Mouse (Mus musculus) cerebellum, adult 11 months (tissue): ENCODE measurements around the gene Ntf3.

Experiments
- DNase-seq: peaks from one replicate; pipeline ENCODE4 v3.0.0; 2022

Ntf3 gene

DNA sequence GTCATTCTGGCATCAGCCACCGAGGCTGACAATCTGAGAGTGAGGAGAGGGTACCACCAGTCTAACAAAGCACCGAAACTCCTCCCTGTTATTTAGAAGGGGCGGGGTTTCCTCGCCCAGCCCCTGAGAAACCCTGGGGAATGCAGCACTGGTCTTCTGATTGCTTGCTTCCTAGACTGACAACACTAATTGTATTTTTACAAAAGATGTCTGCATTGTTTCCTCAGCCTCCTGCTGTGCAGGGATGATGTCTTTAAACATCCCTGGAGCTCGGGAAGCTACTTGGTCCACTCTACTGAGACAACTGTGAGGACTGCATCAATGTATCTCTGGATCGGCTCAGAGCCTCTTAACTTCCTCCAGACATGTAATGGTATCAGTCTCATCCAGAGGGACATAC lies 64.1 kb downstream of the Ntf3 start:
- DNase-seq = no peak

DNA sequence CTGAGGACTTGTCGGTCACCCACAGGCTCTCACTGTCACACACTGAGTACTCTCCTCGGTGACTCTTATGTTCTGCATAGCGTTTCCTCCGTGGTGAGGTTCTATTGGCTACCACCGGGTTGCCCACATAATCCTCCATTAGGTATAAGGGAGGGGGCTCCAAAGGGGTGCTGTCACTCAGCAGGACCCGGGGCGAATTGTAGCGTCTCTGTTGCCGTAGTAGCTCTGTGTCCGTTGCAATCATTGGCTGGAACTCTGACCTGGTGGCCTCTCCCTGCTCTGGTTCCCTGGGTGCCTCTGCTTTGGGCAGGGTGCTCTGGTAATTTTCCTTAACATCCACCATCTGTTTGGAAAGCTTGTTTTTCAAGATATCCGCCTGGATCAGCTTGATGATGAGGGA lies 64.7 kb downstream of the Ntf3 start:
- no peak for DNase-seq

DNA sequence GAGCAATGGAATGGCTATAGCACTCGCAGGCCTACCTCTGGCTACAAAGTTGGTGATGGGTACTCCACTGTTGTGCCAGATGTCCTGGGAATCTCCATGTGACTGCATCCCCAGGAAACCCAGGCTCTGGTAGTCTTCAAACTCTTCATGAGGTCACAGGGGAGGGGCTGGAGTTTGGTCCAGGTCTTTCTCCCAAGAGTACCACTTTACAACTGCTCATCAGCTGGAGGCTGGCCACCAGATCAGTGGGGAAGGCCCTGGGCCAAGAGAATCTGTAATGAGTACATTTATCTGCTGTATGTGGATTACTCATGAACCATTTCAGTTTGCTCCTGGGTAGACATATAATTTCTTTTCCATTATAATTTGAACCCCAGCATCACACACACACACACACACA lies 66.1 kb downstream of the Ntf3 start:
- DNase-seq = no peak

DNA sequence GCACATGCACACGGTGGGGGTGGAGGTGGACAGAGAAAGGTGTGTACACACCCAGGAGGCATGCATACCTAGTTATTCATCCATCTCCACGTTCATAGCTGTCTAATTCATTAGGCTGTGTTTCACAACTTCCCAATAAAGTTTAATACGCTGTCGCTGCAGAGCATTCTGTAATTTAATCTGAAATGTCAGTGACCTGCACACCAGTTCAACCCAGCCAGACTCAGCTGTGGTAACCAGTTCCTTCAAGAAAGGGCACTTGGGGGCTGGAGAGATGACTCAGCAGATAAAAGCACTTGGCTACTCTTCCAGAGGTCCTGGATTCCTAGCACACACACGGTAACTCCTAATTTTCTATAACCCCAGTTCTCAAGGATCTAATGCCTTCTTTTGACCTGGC lies 69.2 kb downstream of the Ntf3 start:
- no peak for DNase-seq

DNA sequence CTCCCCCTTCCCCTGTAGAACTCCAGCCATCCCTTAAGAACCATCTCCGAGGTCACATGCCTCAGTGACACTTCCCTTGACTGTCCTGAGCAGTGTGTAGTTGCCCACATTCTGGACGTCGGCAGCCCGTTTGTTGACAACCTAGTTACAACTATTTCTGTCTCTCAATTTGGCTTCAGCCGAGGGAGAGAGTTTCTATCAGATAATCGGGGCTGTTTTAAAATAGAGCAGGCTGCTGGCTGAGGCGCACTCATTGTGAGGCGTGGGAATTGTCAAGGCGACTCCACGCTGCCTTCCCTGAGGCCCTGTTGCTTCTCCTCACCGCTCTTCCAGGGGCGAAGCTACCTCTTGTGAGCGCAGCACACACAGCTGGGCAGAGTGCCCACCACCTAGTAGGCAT lies 70.6 kb downstream of the Ntf3 start:
- no peak for DNase-seq

DNA sequence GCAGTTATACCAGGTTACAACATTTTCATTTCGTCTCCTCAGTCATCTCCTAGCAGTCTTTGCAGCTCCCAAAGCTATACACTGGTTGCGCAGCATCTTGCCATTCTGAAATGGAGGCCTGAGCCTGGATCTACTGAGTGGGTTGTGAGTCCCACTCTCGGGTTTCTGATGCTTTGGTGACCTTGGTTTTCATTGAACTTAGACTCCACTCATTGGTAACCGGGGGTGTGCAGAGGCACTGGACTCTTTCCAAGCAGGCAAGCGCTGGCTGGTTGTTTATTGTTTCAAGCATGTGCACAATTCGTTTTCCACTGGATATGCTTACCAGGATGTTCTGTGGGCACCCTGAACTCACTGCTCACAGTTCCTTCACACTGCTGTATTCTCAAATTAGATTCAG lies 71.7 kb downstream of the Ntf3 start:
- no peak for DNase-seq

DNA sequence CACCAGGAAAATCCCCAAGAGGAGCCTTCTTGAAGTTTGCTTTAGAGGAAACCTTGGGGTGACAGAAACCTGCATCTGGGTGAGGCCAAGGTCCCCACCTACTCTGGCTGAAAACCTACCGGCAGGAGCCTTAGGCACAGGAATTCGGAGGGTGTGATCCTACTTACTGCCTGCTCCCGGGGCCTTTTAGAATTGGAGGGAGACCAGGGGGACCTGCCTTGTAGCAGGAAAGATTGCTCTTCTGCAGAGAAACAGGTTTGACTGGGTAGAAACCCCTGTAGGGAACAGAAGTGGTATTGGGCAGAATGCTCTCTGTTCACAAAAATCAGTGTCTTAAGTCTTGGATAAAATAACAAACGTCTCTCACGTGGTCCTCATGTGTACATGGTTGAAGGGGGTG lies 74.7 kb downstream of the Ntf3 start:
- no peak for DNase-seq

DNA sequence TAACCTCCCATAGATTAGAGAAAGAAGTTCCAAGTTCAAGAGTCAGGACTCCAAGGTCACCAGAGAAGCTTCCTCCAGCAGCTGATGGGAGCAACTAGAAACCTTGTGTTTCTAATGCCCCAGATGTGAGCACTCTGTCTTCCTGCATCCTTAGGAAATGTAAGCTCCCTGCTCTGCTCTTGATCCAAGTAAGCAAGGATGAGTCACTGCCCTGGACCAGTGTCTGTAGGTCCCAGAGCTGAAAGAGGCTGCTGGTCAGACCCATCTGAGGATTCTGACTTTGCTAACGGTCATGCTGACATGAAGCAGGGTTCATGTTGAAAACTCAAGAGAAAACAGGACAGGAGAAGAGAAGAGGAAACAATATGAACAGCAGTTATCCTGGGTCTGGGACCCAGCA lies 76.6 kb downstream of the Ntf3 start:
- no peak for DNase-seq

DNA sequence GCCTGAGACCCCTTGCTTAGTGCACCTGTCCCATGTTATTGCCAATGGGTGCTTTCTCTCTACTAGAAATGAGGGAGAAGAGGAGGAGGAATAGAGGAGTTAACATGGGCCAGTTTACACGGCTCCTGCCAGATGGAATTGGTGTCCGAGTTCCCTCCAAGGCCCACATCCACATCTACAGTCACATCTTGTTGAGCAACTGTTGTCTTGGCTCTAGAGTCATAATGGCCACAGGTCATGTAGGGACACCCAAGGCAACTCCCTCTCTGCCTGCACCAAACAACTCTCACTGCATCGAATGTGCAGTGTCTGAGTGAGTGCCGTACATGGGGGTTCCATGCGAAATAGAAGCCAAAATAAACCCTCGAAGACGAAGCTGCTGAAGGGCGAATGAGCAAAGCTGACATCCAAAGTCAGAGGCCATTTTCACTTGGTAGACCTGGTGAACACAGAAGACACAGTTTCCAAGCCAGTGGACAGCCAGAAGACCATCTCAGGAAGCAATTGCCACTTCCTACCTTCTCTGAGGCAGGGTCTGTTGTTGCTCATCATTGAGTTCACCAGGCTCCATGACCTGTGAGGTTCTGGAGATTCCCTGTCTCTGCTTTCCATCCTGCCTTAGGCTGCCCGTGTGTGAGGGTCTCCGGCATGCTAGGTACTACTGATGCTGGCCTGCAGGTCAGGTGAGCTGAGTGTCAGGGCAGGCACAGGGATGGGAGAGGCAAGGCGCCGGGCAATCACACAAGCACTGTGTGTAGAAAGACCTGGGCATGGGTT lies 78.0 kb downstream of the Ntf3 start:
- no peak for DNase-seq

DNA sequence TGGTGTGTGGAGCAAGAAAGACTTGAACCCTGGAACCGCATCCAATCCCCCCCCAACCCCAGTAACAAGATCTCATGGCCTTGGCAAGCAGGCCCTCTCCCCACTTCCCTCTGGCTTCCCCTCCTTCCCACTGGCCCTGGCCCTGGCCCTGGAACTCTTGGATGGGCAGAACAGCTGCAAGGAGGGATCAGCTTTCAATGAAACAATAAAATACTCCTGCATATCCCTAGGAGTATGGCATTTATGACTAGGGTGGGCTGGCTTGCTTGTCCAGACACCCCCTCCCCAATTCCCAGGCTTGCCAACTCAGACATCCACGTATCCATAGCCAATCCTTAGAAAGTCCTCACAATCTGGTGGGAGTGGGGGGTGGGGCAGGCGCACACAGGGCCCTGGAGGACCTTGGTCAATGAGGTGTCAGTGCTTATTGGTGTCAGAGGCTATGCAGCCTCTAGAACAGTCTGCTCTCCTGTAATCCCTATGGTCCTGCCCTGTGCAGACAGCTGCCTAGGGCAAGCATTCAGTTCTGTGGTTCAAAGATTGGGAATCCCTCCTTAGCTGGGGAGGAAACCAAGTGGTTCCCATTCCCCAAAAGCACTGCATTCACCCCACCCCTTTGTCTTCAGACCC lies 80.3 kb downstream of the Ntf3 start:
- no peak for DNase-seq

DNA sequence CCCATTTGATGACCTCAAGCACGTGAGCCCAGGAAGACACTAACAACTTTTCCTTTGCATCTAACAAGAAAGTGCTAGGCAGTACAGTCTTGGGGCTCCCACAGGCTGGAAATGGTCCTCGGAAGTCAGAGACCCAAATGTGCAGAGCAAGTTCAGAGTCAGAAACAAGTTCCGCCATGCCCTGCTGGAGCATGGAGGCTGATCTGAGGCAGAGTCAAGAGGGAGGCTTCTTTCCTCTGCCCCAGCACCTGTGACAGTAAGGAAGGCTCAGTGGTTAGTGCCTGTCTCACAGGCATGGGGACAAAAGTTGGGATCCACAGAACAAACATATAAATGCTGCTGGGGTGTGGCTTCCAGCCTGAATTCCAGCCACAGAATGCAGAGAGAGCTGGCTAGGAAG lies 86.2 kb downstream of the Ntf3 start:
- no peak for DNase-seq

DNA sequence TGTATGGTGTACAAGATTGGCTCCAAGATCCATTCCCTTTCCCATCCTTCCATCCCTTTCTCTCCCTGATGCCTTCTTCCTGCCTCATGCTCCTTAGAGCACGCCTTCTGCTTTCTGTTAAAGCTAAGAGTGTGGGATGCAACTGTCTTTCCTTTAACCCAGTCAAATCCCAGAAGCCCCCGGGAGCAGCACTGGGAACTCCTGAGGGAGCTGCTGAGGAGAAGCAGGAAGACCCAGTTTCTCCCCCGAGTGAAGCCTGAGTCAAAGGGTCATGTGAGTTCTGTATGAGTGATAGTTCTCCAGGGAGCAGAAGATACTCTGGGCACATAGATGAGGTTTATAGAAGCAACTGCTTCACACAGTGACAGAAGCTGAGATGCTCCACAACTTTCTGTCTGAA lies 109.0 kb downstream of the Ntf3 start:
- DNase-seq = no peak

DNA sequence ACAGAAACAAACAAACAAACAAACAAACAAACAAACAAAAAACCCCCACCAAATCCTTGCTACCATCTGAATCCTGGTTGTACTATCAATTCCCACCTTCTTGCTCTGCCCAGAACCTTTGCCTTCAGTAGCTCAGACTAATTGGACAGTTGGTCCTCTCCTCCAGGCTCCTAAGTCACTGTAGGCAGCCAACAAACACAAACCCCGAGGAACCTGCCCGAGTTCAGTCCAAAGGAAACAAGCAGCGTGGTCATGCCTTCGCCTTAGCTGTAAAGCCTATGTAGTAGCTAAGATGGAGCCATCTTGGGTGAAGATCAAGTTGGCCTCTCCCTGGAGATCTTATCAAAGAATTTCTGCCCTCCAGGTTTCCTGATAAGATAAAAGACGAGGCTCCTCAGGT lies 113.6 kb downstream of the Ntf3 start:
- no peak for DNase-seq
